Mouse (Mus musculus) left cerebral cortex, adult 9 months (tissue): ENCODE measurements at regions not wholly inside any gene's neighbourhood (a gene's known extent, or its start where the extent isn't known, plus 50 kb on each side); places are given as distances from the start of the nearest gene placed in this dataset.

ENCODE experiments used
- DNase-seq, 2 experiments: peaks; one replicate each; pipeline ENCODE4 v3.0.0; 2022; ENCODE audit warnings: low spot score in 2 of 2

DNA sequence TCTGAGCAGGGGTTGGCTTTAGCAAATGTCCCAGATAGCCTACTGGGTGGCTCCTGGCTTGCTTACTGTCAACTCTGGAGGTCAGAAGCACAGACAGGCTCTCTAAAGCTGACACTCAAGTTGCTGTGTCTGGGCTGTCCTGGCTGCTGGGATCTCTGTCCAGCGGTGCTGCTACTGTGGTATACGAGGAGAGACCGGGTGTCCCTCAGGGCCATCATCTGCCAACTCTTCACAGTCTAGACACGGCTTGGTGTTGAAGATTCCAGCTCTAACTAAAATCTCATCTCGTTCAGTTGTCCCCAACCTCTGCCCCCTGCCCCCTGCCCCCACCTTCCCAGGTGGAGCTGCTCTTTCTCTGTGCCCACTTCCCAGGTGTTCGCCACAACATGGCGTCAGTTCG is 577.1 kb upstream of the Gm19410 start:
- no peak for DNase-seq

DNA sequence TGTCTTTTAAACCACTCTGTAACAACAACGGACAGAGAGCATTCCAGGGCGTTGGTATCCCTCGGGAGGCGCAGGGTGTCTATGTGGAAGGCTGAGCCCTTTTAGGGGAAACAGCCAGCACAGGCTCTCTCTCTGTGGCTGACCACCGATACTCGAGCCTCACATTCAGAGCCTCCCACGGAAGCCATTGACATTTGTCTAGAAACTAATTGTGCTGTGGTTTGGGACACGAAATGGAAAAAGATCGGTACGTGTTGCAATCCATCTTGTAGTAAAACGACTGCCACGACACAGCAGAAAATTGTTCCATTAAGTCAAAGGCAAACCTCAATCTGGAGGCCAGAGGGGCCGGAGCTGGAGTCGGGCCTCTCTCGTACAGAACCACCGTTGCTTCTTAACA is 575.9 kb upstream of the Gm19410 start:
- DNase-seq = no peak

DNA sequence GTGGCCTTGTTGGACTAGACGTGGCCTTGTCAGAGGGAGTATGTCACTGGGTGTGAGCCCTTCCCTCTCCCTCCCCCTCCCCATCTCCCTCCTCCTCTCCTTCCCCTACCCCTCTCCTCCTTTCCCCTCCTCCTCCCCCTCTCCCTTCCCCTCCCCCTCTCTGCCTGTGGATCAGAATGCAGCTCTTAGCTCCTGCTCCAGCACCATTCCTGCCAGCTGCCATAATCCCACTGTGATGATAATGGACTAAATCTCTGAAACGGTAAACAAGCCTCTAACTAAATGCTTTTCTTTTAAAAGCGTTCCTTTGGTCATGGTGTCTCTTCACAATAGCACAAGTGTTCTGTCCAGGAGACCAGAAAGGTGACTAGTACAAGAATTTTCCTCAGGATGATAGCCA is 573.1 kb upstream of the Gm19410 start:
- DNase-seq = no peak

DNA sequence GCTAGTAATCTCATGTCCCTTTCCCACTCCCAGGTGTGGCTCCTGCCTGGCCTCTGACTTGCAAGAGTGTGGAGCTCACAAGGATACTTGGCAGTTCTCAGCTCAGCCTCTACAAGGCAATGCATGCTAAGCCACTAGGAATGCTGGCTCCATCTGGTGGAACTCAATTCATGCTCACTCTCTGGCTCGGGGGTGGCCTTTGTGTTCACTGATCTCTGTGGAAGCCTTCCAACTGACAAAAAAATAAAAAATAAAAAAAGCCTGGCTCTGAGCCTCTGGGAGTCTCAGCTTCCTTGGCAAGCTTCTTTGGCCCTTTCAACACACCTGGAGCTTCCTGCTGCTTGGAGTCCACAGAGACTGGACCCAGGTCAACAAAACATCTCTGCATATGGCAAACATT is 571.8 kb upstream of the Gm19410 start:
- DNase-seq = peak in 1 of 2 experiments; percentile 19

DNA sequence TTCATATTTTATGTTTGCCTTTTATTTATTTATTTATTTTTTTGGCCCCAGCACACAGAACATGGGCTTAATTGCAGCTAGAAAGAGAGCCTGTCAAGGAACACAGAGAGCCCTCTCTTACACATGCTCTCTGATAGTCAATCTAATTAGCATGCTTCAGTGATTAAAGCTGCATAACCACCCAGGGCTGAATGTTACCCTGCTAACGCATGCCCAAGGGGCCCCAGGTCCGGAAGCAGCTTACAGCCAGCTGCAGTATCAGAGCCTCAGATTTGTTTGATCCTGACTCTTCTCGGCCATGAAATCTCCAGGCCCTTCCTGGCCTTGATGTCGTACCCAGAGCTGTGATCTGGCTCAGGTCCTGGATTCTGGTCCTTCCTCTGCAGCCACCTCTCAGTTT is 569.4 kb upstream of the Gm19410 start:
- no peak for DNase-seq

DNA sequence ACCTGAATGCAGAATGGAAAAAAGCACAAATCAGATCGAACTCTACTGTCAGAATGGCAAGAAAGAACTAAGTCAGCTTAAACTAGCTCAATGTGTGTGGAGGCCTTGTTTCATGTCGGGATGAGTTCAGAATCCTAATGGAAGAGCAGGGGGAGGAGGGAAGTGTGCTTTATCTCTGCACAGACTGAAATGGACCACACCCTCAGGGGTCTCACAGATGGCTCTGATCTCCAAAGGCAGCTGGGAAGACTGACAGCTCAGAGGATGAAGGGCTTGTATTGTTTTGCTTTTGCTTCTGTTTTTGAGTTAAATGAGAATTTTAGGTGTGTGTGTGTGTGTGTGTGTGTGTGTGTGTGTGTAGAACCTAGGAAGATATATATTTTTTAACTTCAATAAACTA is 566.8 kb upstream of the Gm19410 start:
- DNase-seq = no peak

DNA sequence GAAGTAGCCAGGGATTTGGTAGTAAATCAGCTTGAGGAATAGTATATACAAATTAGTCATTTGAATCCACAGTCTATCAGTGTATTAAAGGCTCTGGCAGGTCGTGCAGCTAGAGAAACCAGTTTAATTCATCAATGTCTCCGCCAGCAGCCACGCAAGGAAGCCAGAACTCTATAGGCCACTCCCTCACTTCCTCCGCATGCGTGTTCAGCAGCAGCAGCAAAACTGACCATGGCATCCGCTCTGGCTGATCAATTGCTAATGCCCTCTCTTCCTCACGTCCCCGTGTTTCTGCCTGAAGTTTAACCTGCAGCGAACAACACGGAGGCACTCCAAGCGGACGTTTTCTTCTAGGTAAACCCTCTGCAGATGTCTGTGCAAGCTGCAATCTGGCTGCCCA is 564.2 kb upstream of the Gm19410 start:
- DNase-seq = no peak

DNA sequence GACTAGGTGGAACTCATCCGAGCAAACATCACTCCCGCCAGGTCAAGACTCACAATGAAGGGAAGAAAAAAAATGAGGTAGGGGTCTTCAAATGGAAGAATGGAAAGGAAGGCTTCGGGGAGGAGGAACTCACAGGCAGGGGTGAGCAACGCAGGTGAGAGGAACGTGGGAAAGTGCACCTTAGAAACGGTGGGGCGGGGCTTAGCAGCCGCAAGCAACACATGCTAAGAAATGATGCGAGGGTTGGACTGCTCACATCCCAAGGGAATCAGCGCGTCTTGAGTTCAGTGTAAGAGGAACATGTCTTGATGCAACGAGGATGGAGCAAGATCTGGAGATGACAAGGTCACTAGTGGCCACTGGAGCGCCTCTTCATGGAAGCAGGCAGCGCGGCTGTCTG is 560.6 kb upstream of the Gm19410 start:
- DNase-seq = no peak

DNA sequence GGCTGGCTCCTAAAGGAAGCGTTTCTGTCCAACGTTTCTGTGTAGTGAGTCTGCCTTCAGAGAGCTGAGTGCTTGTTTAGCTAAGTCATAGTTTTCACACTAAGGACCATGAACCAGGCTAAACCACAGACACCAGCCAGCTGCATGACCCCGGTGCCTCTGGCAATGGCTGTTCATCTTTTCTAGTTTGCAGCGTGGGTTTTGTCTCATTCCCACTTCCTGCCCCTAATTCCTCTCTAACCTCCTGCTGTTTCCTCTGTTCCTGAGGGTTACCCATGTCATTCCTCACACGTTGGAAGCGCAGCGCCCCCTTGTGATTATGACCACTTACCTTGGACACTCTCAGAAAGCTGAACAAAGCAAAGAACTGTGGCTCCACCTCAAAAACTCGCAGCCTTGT is 560.1 kb upstream of the Gm19410 start:
- peak in 1 of 2 experiments; percentile 17 for DNase-seq

DNA sequence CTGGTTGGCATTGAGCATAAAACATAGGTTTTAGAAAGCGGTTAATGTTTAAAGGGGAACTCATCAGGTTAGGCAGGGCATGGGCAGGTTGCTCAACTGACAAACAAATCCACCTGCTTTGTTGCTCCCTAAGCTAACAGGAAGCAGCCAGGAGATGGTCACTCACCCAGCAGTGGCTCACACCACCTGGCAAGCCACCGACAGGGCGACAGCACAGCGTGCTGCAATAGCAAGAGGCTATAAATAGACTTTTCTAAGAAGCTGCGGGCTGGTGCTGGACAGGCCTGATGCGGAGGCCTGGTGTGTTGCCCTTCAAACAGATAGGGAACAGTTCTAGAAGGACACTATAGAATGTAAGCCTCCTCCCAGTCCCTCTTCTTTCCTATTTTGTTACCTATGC is 559.3 kb upstream of the Gm19410 start:
- DNase-seq = no peak

DNA sequence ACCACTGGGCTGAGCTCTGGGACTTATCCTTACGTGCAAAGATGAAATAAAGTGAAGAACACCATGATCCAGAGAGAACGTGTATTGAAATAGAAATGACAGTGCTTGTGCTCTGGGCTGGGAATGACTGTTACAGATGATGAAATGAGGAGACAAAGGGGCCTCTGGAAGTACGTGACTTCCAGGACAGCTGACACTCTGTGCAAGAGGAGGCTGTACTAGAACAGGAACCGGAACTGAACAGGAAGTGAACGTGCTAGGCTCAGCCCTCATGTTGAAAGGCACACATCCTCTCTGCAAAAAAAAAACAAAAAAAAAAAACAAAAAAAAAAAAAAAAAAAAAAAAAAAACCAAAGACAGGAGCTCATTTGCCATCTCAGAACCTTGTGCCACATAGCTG is 557.2 kb upstream of the Gm19410 start:
- DNase-seq = no peak

DNA sequence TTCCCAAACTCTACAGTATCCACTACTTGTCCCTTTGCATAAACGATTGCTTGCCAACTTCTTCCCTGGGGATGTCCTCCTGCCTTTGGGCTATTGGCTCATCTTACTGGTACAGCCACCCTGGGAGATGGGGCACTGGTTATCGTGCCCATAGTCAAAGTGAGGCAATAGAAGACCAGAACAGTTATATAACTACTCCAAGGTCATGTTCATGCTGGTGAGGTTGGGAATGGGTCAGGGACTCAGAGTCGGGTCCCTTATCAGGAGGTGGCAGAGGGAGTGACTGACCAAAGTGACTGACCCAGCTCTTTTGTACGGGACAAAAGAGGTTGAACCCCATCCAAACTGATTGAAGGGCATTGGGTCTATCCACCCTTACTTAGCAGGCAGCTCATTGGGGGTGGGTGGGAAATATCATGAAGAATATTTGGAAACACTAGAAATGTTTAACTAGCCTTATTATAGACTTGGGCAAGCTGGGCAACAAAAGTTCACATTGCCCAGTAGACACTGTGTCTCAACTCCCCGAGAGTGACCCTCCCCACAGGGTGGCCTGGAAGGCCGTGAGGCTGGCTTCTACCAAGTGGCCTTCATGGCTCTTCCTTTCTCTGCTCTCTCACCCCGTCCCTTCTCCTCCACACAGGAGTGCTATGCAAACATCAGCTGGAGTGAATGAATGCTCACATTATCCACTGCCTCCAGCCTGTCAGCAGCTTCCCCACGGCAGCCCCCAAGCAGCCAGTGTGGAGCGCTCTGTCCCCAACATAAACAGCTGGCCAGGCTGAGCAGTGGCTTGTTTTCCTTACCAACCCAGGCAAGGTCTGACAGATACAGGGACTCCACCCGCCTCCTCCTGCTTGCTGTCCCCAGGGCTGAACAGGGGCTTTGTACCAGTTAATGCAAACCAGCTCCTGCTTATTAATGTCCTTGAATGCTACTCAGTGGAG is 553.8 kb upstream of the Gm19410 start:
- no peak for DNase-seq

DNA sequence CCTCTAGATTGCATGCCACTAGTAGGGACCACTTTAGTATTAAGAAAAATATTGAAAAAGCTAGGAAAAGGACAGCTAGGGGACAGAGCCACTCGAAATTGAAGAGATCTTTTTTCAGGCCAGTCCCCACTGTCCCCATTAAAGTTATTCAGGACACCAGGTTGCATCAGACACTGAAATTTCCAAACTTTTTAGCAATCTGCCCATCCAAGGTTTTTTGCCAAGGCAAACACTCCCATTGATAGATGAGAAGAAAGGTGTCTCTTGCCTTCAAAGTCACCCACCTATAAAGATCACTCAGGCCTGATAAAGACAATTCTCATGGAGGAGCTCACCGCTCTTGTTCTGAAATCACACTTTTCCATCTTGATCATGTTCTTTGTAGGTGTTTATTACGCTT is 552.1 kb upstream of the Gm19410 start:
- no peak for DNase-seq

DNA sequence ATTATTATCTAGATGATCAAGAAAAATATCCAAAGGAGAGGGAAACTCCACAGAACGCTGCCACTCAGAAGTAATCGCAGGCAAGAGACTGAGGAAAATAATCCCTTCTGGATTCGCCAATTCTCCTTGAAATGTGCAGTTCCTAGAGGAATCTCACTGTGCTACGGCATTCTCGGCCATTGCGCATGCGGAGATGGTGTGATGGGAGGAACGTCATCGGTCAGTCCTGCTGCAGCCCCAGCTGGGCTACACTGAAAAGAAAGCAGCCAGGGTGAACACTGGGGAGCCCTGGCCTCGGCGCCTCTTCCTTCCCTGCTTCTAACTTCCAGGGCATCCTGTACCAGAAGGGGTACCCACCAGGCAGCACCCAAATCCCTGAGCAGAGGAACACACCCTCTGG is 548.0 kb upstream of the Gm19410 start:
- no peak for DNase-seq

DNA sequence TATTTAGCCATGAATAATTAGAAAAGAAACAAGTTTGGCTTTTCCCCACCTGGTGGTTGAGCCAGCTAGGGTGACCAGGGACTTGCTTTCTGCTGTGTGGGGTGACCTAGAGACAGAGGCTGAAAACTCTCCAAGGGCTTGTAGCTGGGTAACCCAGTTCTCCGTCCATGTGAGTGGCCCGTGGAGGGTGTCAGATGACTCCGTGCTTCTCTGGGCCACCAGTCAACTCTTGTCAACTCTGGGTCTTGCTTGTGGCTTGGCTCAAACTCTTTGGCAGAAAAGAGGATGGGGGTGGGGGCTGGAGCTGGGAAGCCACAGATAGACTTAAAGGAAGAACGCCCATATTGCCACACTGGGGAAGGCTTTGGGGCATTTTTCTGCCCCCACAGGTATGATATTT is 547.3 kb upstream of the Gm19410 start:
- no peak for DNase-seq

DNA sequence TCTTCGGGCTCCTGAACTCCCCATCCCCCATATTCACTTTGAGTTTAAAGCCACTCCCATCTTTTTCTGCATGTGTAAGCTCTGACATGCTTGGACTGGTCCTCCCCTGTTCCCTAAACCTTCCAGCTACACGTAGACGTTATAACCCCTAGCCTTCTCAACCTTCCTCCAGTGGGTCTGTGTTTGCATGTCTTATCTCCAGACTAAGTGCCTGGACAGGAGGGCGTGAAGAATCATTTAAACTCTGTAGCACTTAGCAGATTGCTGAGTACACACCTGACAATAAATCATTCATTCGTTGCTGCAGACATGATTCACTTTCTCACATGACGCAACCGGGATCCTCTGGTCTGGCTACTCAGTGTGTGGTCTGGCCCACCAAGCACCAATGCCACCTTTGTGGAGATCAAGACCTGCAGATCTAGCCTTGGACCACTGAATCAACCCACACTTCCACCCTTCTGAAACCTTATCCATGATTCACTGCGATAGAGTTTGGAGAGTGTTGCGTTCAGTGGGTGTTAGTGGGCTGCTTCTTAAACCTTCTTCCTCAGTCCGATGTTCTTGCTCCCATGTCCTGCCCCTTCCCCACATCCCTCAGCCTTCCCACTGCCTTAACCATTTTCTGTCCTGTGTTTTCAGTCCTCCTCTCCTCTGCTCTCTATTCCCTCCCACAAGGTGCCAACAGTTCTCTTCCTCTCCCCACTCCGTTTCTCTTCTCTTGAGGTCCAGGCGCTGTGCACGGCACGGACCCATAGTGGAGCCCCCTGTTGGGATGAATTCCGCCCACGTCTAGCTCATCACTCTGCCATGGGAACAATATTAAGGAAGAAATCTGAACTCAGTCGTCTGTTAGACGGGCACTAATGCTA is 541.3 kb upstream of the Gm19410 start:
- no peak for DNase-seq

DNA sequence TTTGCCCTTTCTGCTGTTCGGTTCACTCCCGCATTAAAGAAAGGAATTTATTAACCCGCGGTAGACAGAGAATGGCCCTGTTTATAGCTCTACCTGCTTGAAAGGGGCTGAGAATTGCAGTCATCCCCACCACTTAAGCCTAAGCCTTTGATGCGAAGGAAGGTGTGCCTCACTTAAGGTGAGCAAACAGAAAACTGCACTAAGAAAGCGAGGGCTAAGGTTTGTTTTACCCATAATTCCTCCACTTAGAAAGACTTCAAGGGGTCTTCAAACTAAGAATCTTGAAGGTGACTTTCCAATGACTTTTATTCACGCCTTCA is 540.7 kb upstream of the Gm19410 start:
- DNase-seq = no peak

DNA sequence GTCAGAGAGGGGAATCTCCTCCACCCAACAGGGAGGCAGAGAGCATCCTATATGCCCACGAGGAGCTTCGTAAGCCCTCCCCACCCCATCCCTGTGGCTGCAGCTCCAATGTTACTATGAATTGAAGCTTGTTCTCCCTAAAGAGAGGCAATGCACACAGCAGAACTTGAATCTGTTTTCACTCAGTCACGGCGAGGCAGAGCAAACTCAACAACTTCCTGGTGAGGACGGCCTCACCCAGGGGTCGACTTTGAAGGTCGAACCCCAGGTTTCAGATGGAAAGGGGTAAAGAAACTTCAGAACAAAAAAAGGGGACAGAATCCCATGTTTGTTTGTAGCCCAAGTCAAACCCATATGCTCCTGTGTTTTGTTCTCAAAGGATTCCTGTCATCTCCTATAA is 538.5 kb upstream of the Gm19410 start:
- no peak for DNase-seq

DNA sequence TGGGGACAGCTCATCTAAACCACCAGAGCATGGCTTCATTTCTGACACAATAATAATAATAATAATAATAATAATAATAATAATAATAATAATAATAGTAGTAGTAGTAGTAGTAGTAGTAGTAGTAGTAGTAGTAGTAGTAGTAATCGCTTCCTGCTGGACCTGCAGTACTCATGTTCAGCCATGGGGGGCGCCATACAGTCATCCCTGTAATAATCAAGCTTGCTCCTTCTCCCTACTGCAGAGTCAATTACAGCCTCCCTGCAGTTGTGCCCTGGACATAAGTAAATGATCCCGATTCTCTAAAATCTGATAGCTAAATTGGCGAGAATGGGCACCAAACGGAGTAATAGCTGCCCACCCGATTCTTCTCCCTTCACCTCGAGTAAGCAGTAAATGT is 537.1 kb upstream of the Gm19410 start:
- DNase-seq = no peak

DNA sequence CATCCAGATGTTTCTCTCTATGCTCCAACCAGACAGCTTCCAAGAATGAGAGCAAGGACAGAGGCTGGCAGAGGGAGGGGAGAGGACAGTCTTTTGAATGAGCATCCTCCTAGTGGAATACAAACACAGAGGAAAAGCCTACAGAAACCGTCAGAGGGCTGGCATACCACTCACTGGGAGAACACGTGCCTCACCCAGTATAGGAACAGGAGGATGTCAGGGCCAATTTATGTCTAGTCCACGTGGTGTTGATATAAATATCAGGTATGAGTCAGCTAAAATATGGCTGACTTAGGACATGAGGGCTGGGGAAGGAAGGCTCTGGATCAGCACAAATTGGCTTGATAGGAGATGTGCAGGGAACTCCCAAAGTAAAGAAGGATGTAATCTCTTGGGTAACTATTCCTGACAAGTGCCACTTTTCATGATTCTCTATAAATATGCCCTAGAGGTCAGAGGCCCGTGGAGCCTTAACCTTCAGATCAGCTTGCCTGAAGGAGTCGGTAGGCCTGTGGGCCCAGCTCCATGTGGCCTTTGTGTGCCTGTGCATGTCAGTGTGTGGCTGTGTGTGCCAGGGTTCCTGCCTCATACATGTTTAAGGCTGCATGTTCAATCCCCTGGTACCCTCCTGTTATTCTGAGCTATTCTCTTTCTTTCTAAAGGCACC is 531.9 kb upstream of the Gm19410 start:
- peak in 1 of 2 experiments; percentile 35 for DNase-seq

DNA sequence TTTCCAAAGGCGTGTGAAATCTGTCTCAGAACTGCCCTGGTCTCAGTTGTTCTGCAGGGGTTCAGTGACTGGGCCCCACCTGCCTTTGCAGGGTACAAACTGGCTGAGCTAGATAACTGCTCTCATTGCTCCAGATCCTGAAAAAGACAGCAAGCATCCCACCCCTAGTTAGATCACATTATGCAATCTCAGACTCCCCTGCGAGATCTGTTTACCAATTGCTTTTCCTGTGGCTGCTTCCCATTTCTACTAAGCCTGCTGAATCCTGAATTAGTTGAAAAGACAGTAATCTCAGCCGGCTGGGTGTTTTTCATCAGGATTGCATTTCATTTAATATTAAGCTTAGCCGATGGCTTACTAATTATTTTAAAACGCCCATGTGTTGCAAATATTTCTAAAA is 531.2 kb upstream of the Gm19410 start:
- peak in 1 of 2 experiments; percentile 31 for DNase-seq

DNA sequence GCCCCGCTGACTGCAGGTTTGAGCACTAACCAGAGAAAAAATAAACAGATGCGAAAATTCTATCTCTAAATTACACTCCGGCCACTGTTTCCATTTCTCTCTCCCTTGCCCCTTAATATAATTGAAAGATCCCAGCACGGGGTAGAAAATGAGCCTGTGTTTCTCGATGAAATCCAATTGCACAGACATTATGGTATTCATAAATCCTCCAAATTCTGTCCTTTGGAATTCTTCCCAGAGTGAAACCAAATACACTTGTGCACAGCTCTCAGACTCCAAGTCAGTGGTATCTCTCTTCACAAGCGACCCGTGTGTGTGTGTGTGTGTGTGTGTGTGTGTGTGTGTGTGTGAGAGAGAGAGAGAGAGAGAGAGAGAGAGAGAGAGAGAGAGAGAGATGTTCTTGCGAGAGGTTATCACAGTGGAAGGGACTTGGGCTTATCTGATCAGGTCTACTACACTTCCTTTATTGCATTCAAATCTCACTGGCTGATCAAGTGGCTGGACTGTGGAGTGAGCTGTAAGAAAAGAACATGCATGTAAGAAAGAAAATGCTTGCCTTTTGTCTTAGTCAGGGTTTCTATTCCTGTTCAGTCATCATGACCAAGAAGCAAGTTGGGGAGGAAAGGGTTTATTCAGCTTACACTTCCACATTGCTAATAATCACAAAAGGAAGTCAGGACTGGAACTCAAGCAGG is 529.6 kb upstream of the Gm19410 start:
- no peak for DNase-seq
